Mouse (Mus musculus) gastrocnemius, postnatal 4 days (tissue): ENCODE measurements around the gene Gm10645. TPM values are rescaled to one million over a fixed set of nuclear protein-coding genes. Genes with fewer than 3 reads are reported as not detected.
A peak's percentile ranks its signal among the peaks of the same experiment; 100 is the strongest.

Experiments used
- DNase-seq, 2 experiments: peaks; one replicate each; pipeline ENCODE4 v3.0.0; 2021 to 2022; ENCODE audit warnings: low spot score in 2 of 2, mixed read lengths in 2 of 2
- long read RNA-seq, 2 experiments: library from polyadenylated mRNA; stranded (forward); transcript quantifications; one replicate each; pipeline ENCODE4 v2.0.0; 2021
- total RNA-seq, 2 experiments: library from RNA; stranded (reverse); gene quantifications; 2 replicates each; pipeline ENCODE4 v1.2.3; 2021

The Gm10645 gene
- not detected for total RNA-seq
- long read RNA-seq, experiment 1, partial matches to known transcripts, result 0 of 1 reads
- long read RNA-seq, experiment 1, other reads (novel, unspliced or antisense), result 0 of 1 reads
- long read RNA-seq, experiment 2, result 0 reads

DNA sequence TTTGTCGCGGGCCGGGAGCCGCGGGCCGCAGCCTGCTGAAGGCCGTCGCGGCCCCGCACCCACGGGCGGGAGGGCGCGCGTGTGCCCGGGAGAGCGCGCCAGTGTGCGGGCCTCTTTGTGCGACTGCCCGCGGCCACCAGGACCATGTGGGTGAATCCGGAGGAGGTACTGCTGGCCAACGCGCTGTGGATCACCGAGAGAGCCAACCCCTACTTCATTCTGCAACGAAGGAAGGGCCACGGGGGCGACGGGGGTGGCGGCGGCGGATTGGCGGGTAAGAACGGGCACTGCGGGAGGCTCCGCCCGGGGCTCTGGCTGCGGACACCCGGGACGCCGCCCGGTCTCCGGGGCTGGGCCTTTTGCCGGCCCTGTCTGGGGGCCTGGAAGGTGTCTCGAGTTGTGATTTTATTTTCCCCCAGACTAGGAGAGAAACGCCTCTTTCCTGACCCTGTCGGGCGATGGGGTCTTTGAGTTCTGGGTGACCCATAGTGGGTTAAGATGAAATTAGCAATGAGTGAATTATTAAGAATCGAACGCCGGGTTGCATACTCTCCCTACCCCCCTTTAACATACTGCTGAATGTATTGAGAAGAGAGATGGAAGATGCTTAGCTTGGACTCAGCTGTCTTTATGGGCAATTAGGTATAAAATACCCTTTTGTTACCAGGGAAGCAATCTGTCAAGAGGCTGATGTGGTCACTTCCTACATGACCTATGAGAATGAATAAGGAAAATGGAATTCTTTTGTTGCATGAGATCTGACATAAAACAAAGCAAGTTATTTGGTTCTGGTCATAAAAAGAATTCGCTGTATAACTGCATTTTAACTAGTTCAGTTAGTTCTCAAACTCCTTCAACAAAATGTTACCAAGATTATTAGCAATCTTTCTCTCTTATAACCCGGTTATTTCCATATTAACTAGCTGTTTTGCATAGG, at the start of gene Gm10645:
TSS of gene Gm10645 (minus strand) at position 240 of the 937 bp plus-strand sequence.
- peak; percentile 32 to 51 for DNase-seq

DNA sequence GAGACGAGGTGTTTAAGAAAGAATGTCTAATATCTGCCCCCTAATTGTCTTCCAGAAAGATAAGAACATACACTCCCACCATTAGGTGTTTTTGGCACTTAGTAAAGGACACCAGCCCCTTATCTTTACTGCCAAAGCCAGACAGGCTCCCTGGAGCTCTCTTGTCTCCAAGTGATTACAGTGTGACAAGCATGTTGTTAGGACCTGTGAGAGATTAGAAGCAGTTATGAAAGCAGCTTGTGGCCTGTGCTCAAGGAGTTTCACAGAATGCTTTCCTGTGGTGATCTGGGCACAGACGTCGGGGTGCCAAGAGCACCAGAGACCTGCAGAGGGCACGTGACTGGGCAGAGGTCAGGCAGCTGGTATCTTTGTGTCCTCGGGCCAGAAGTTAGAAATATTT, 49.1 kb upstream of the Gm10645 start:
- DNase-seq, result no peak

DNA sequence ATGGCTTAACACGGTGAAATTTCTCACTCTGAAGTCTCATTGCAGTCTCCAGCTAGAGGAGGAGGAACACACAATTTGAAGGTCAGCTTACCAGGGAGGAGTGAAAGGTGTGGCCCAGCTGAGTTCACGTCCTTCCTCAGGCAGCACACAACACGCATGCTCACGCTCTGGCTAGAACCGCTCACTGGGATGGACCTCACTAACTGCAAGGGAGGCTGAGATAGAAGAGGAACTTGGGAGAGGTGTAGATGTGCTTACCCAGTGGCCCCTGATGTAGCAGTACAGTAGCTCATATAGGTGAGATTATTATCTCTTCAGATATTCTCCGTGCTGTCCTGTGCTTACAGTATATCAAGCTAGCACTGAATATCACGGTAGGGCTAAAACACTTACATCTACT, 44.7 kb upstream of the Gm10645 start:
- no peak for DNase-seq

DNA sequence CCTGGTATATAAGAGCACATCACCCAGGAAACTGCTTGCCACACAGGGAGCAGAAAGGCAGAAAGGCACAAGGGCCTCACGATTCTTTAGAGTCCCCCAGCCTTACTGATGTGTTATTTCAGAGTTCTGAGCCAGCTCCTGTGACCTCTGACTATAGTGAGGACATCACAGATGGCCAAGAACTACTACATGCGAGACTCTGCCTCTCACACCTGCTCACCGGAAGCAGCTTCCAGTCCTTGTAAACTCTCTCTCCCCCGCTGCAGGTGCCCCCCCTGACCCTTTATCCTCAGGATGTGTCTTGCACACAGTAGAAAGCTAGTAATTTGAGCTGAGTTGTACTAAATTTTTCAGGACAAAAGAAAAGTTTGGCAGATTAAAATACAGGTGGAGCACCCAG, 43.6 kb upstream of the Gm10645 start:
- DNase-seq, result no peak

DNA sequence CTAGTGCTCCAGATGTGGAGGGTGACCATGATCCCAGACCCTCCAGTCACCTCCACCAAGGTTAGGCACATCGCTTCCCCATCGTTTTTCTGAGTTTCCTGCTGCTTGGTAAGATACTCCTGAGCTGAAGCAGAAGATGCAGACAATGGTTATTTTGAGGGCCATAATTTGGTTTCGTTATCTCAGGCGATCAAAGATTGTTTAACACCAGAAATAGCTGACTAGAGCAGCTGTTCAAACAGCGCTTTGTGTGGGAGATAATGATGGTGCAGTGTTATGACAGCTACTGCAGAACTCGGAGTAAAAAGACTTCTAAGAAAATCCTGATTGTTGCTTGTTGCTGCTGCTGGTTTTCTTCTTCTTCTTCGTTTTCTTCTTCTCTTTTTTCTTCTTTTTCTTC, 39.9 kb upstream of the Gm10645 start:
- DNase-seq, result no peak

DNA sequence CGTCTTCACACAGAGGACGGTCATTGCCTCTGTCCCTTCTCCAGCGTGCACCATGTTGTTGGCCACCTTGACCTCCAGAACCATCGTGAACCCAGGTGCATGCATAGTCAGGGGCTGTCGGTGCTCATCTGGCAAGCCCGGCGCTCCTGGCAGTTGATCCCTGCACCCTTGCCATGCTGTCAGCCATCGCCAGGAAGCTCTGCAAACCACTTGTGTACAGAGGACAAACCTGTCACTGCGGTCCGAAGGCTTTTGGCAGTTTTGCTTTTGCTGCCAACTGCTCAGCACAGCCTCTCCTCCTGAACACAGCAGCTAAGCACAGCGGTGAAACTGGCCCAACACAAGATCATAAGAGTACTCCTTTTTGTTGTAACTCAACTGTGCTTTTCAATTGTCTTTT, 37.0 kb upstream of the Gm10645 start:
- no peak for DNase-seq

DNA sequence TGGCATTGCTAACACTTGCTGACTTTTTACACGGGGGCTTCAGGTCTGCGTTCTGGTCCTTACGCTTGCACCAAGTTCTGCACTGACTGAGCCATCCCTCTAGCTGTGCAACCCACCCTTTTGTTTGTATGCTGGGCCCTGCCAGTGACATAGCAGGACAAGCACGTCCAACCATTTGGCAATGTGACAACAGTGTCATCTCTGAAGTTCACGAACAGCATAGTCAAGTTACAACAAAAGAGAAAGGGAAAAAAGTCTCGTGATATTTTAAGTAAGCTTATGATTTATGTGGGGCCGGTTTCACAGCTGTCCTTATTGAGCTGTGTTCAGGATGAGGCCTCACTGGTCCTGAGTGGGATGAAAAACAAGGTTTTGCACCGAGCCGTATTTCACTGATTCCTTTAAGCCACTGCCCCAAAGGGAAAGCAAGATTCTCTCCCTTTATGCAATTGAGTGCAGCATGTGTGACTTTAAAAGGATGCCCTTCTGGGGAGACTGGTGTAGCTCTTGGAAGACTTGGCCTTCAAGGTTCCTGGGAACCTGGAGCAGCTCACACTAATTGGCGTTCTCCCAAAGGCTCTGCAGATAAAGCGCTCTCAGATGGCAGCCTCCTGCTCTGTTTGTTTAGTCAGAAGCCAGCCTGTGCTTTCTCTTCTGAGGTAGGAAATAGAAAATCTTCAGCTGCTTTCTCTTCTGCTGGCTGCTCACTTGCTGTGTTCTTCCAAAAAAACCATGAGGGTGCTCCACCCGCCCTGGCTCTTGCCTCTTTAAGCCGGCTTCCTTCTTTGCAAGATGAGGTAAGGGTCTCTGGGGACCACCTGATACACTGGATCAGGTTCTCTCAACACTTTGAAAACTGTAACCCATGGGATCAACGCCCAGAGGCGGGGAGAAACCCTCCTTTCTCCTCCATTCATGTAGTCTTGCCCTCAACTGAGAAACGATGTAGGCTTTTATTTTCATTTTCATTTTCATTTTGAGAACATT, 34.5 kb upstream of the Gm10645 start:
- DNase-seq, result peak in 1 of 2 experiments; percentile 33

DNA sequence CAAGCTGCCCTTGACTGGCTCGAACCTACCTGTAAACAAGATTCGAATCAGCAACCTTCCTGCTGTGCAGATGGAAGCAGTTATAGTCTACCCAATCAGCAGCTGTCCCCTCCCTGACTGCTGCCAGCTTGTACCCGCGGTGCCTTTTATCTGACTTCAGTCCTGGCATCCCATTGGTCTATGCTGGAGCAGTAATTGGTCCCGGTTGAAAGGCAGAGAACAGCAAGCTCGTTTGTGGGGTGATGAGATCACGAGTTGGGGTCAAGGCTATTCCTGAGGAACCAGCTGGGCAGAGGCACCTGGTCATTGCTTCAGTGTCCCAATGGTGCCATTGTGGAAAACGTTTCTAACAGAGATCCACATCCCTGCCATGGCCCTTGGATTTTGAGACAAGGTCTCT, 33.7 kb upstream of the Gm10645 start:
- DNase-seq, result no peak

DNA sequence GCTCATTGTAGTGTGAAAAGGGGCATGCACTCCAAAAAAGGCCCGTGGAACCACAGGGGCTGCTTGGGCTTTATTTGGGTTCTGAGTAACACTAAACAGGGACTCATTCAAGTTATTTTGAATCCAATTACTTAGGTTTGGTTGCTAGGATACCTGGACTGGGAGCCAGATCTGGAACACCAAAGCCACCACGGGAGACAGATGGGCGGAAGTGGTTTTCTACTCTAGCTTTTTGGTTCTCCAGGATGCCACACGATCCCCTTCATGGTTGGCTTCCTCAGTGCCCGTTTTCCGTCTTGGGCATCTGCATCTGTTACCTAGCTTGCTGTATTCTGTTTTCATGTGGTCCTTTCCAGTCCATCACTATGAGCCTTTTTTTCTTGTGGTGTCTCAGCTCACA, 30.1 kb upstream of the Gm10645 start:
- DNase-seq, result no peak

DNA sequence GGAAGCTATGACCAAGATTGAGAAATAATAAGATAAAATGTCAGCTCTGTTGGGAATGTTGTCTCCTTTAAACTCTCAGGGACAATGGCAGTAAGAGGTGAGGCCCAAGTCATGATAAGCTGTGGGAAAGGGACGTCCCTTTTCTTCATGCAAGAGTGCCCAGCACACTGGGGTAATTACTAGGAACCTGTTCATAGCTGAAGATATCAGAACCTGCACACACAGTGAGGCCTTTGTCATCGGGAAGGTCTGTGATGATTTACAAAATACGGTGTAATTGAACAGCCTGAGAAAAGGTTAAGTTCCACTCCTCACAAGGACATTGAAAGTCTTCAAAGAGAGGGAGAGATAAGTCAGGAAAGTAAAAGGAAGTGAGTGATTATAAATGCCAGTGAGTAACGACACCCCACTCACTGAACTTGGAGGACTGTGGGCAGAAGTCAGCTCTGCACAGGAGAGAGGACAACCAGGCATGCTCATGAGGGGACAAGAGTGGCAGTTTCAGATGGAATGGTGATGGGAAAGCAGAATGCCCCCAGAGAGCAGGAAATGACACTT, 23.6 kb upstream of the Gm10645 start:
- DNase-seq, result no peak

DNA sequence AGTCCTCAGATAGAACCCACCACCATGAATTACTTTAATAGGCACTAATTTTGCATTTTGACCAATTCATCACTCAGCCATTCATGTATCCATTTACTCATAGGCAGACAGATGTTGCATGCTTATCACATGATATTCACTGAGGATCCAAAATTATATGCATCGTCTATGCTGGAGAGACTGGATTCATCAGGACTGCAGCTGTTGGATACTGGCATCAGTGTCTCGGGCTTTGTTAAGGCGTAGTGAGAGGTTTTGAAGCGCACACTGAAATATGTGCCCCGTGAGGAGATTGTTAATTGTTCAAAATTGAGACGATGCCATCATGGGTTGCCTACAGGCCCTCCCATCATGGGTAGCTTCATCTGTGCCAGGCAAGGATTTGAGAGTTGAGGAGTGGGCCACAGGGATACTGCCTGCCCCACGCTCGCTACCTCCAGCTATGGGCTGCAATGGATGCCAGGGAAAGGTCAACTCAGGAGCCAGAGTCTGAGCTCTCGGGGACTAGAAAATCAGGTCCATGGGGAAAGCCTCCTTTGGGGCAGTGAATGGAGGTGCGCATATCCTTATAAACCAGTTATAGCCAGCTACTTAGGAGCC, 21.5 kb upstream of the Gm10645 start:
- no peak for DNase-seq

DNA sequence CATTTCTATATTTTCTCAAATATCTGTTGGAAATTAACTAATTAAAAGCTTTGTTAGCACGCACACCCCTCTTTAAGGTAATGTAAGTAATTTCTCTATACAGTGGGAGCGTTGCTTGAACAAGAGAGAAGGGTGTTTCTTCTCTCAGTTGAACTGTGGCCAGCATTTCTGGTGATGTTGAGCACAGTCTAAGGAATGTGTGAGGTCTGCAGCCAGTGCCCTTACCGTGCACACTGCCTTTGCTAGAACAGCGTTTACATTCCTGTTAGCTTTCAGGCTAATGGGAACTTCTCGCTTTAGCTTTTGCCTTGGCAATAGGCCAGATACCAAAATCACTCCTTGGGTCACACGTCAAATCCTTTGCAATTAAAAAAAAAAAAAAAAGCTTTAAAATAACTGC, 20.4 kb upstream of the Gm10645 start:
- DNase-seq, result no peak

DNA sequence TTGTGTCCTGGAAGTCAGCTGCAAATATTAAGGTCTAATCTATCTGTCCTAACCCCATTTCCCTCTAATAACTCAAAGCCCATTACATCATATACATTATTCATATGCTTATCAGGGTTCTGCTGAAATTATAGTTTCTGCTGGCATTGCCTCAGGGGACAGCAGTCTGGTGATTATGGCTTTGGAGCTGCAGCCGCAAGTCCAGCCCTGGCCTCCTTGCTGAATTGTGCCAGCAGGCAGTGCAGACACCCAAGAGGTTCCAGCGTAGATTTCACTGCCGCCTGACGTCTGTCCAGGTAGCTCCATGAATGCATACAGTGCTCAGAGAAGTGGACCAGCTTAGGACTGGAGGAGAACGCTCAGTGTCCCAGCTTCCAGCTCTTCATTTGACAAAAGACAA, 16.8 kb upstream of the Gm10645 start:
- no peak for DNase-seq

DNA sequence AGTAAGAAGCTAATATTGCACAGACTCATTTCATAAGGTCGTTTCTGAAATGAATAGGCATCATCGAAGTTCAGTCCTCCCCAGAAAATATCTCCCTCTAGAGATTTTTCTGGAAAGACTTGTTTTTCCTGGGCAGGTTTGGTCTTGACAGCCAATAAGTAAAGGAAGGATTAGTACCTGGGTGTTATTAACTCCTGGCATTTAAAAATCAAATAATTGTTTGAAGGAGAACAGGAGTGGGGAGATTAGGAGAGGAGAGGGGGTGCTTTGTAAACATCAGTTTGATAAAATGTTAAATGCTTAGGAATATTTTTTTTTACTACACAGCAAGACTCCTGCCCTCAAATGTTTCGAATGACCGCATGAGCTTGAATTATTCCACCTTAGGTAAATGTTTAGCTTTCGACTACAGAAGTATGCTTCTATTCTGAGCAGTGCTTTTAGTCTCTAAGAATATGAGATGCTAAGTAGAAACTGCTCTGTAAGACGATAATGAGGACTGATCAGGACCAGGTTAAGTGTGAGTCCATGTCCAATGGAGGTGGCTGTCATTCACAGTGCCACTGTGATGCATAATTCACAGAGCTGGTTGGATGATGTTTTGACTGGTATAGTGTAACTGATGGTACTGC, 16.0 kb upstream of the Gm10645 start:
- no peak for DNase-seq

DNA sequence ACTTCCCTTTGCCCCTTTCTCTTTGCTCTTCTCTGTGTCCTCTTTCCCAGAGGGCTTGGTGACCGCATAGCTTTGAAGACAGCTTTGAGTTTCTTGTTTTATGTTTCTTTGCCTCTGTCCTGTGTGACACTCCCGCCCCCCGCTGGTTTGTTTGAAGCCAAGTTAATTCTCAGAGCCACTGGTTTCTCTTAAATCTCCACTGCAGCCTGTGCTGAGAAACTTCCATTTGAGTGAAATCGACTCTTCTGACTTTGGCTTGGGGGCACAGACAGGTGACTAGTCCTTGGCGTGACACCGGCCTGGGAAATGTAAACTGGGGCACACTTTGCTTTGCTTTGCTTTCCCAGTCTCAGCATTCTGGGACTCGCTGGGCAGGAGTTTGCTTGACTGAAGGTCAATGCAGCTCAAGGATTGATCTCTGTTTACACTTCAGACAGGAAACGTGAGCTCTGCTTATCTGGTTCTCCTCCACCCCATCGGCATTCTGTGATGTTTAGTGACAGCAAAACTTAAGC, 12.3 kb upstream of the Gm10645 start:
- DNase-seq, result no peak

DNA sequence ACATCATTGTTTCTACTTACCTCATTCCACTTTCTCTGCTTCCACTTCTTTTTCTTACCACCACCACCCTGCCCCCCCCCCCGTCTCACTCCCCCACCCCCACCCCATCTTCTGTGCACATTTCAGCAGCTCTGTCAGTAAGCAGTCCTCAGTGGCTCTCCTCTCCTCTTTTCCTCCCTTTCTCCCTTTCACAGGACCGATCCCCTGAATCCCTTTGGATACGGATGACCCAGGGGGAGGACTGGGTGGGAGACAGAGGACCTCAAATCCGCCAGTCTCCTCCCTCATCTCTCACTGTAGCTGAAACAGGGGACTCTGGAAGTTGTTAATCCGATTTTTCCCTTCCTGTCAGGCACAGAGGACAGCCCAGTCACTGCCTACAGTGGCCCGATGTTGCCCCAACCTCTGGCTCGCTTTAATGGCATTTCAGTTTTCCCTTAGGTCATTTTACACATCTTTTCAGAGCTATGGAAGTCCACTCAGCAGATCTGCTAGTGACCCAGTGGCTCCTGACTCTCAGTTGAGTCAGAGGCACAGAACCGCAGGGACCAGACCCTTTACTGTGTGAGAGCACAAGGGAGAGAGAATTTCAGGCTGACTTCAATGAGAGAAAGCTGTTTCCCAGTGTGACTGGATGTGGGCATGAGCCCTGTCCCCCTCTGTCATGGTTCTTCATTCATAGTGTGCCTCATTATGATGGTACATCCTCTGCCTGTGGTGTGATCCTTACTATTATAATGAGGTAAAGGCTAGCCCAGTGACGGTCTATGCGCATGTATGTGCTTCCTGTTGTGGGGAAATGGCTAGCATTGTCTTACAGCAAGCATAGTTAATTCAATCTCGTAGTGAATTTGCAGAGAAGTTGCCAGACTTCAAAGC, 11.6 kb upstream of the Gm10645 start:
- DNase-seq, result no peak

DNA sequence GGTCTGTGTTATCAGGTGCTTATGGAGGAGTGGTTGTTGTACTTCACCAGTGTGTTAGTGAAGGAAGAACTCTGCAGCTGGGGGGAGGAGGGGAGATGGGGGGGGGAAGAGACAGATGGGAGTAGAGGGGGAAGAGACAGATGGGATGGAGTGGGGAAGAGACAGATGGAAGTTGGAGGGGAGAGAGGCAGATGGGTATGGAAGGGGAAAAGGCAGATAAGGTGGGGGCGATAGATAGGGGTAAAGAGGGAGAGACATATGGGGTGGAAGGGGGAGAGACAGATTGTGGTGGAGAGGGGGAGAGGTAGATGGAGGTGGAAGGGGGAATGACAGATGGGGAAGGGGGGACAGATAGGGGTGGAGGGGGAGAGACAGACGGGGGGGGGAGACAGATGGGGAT, 10.8 kb upstream of the Gm10645 start:
- DNase-seq, result no peak

DNA sequence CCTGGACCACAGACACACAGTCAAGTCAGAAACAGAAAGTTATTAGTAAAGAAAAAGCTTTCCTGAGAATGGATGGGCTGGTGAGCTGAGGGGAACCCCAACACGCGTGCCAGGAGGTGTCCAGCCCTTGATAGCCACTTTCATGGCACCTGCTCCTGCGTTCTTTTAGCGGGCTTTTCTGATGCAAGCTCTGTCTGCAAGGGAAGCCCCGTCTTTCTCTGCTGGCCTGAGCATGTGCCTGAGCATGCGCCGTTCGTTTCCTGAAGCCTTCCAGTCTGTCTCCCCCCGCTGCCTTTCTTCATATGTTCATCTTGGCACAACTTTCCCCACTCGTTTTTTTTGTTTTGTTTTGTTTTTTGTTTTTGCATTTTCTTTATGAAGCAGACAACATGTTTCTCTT, 9.7 kb upstream of the Gm10645 start:
- DNase-seq, result no peak

DNA sequence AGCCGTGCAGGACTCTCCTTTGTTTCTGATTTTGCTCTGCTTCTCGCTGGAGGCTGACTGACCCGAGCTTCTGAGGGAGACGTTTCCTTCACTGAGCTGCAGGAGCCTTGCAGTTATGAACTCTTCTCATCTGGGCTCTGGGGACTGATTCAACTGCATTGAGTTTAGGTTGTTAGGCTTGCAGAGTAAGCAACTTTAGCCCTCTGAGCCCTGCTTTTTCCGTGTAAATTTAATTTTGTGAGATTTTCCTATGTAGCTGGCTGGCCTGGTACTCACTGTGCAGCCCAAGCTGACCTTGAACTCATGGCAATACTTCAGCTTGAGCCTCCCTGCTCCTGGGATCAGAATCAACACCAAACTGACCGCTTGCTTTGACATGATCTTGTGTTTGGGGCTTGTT, 4.9 kb upstream of the Gm10645 start:
- DNase-seq, result no peak
